Mouse (Mus musculus): ENCODE measurements around the gene Hist1h2ae.
"Not testable (repeated sequence)": the region's sequence is repeated elsewhere in the genome, so short reads cannot be mapped to it uniquely, and the experiment has no call there.

Hist1h2ae gene

GRCm38 (mm10) chr13:23561883-23562659, 8.9 kb downstream of the Hist1h2ae start, which contains the start of gene Hist1h3e:
Gene Hist1h3e, minus strand, starts transcription at chr13:23562369.
- DNase-seq, result peak; percentile 86 to 90

- not testable (repeated sequence) for DNase-seq
Observed at GRCm38 (mm10) chr13:23561531-23561882, 9.5 kb downstream of the Hist1h2ae start.

GRCm38 (mm10) chr13:23560699-23561098, 10.3 kb downstream of the Hist1h2ae start:
- not testable (repeated sequence) for DNase-seq

DNA sequence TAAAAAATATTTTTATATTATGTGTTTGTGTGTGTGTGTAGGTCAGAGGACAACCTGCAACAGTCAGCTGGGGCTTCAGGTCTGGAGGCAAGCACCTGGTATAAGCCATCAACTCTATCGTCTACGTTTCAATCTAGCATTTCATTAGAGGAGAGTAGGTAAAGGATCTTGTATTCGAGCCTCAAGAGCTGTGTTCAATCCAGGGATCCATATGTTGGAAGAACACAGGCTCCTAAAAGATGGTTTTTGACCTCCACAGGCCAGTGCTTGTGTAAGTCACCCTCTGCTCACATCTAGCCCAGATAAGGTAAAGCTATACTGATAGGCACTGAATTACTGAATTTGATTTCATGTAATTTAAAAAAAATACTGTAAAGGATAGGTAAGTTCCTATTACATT, 14.1 kb downstream of the Hist1h2ae start:
- no peak for DNase-seq

DNA sequence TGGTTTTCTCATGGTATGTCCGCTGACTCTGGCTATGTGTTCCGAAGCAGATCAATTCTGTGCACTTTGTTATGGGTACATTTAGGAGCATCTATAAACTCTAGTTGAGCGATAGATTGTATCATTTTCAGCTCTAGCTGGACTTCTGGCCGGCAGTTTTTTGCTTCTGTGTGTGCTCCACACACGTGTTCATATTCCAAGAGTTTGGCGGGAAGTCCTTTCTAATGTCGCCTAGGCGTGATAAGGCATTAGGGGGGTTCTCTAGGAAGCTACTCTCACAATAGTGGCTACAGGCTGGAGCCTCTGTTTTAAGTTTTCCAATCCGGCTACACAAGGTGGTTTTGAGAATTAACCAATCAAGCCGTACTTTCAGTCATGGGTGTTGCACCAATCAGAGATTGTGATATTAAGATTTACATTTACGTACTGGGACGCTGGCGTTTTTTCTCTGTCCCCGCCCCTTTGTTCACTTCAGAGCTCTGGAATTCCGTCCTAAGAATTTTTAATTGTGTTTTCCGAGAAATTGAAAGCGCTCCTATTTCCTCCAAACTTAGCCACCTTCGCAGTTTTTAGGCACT, 15.1 kb downstream of the Hist1h2ae start:
- peak; percentile 54 to 59 for DNase-seq

DNA sequence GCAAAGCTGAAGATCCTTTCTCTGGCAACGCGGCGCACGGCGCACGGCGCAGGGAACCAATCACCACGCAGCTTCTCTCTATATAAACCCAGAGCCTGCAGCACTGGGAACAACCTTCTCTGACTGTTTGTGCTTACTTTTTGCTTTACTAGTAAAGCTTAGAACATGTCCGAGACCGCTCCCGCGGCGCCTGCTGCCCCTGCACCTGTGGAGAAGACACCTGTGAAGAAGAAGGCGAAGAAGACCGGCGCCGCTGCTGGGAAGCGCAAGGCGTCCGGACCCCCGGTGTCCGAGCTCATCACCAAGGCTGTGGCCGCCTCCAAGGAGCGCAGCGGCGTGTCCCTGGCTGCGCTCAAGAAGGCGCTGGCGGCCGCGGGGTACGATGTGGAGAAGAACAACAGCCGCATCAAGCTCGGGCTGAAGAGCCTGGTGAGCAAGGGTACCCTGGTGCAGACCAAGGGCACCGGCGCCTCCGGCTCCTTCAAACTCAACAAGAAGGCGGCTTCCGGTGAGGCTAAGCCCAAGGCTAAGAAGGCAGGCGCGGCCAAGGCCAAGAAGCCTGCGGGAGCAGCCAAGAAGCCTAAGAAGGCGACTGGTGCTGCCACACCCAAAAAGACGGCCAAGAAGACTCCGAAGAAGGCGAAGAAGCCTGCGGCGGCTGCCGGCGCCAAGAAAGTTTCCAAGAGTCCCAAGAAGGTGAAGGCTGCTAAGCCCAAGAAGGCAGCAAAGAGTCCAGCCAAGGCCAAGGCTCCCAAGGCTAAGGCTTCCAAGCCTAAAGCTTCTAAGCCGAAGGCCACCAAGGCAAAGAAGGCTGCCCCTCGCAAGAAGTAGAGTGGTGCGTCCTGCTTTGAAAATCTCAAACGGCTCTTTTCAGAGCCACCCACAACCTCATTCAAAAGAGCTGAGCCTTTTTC, 15.8 kb downstream of the Hist1h2ae start:
- peak; percentile 87 to 93 for DNase-seq

DNA sequence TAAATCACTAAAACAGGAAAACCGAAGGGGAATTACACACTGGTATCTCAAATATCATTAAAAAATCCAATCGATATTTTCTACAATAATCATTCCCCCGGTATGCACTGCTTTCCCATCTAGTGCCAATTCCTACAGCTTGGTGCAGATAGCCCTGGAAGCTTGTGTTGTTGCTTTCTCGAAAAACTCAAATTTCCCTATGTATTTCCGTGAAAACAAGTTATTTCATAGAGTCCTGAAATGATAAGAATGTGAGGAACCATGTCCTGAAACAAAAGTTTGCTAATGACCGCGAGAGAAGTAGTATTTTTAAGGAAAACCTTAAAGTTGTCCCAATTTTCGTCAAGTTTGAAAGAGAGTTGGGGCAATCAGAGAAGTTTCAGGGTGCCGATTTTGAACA, 16.6 kb downstream of the Hist1h2ae start:
- no peak for DNase-seq

DNA sequence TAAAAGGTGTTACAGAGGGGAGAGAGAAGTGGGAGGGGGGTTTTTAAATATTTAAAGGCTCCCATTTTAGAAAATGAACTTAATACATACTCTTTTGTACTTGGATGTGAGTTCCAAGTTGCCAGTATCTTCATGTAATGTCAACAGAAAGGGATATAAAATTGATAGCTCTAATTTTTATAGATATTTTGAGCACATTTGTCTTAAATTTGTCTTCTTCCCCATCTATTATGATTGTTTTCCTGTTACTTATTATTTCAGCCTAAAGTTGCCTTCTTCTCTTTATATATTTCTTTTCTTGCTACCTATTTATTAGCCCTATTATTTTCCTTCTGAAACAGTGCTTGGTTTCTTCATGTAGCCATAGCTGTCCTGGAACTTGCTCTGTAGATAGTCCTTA, 18.1 kb downstream of the Hist1h2ae start, which contains the start of gene Hist1h1d:
Gene Hist1h1d (plus strand): TSS at position 301 of the 400 bp plus-strand sequence.
- DNase-seq, result no peak

- DNase-seq, result no peak
Observed at GRCm38 (mm10) chr13:23551931-23552914, 18.8 kb downstream of the Hist1h2ae start.

GRCm38 (mm10) chr13:23551146-23551834, 19.7 kb downstream of the Hist1h2ae start, which contains the start of gene Hist1h4f:
Gene Hist1h4f, minus strand, starts transcription at chr13:23551648.
- peak; percentile 84 to 88 for DNase-seq

- no peak for DNase-seq
Observed at GRCm38 (mm10) chr13:23550761-23551145, 20.3 kb downstream of the Hist1h2ae start.

- DNase-seq, result no peak
Observed at GRCm38 (mm10) chr13:23546694-23547093, 24.3 kb downstream of the Hist1h2ae start.

- DNase-seq, result not testable (repeated sequence)
Observed at GRCm38 (mm10) chr13:23544787-23545120, 26.3 kb downstream of the Hist1h2ae start.

DNA sequence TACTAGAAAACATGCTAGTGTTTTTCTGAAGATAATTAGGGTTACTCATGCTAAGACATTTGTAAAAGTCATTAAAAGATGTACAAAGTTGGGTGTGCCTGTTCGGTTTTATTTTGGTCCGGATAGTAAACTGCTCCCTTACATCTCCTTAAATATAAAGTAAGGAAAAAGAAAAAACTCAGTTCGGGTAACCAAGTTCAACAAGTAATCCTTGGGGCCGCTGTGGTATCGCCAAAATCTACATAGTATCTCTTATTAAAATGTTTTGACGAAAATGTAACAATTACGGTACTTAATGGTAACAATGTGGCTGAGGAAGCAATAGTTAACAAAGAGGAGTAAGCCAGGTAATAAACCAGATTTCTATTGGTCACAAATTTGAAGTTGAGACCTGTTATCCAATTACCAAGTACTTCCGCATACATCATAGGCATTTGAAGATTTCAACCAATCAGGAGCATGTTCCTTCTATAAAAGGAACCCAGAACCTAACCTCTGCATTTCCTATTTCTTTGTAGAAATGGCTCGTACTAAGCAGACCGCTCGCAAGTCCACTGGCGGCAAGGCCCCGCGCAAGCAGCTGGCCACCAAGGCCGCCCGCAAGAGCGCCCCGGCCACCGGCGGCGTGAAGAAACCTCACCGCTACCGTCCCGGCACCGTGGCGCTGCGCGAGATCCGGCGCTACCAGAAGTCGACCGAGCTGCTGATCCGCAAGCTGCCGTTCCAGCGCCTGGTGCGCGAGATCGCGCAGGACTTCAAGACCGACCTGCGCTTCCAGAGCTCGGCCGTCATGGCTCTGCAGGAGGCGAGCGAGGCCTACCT, 26.8 kb downstream of the Hist1h2ae start, which contains the start of gene Hist1h3f:
Gene Hist1h3f (plus strand): TSS at position 88 of the 822 bp plus-strand sequence.
- DNase-seq, result peak; percentile 74 to 78

DNA sequence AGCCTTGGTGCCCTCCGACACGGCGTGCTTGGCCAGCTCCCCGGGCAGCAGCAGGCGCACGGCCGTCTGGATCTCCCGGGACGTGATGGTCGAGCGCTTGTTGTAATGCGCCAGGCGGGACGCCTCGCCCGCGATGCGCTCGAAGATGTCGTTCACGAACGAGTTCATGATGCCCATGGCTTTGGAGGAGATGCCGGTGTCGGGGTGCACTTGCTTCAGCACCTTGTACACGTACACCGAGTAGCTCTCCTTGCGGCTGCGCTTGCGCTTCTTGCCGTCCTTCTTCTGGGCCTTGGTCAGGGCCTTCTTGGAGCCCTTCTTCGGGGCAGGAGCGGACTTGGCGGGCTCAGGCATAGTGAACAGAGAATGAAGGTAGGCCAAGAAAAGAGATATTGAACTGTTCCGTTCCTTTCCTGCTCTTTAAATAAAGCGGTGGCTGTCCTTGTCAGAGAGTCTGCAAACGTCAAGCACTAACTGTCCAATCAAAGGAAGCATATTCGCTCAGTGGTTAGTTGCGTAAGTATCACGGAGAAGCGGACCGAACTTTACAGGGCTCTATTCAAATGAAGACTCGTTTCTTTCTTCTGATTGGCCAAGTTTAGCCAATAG, 27.9 kb downstream of the Hist1h2ae start, which contains the start of gene Hist1h2bh:
Gene Hist1h2bh (minus strand): TSS at position 394 of the 609 bp plus-strand sequence.
- DNase-seq, result peak; percentile 70 to 72

DNA sequence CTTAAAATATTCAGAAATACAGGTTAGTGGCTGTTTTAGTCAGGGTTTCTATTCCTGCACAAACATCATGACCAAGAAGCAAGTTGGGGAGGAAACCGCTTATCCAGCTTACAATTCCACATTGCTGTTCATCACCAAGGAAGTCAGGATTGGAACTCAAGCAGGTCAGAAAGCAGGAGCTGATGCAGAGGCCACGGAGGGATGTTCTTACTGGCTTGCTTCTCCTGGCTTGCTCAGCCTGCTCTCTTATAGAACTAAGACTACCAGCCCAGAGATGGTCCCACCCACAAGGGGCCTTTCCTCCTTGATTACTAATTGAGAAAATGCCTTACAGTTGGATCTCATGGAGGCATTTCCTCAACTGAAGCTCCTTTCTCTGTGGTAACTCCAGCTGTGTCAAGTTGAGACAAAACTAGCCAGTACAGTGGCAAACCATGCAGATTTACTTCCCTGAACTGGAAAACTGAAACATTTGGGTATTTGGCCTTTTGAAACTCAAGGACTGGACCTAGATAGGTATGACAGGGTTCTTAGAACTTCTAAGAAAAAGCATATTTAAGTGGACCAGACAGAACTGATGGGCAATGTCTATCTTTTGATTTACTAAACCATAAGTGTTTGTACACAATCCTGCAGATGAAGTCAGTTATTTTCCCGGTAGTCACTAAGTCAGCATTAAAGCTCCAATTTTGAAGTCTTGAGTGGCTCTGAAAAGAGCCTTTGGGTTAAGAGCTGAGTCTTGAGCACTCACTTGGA, 28.6 kb downstream of the Hist1h2ae start:
- DNase-seq, result not testable (repeated sequence)

- no peak for DNase-seq
Observed at GRCm38 (mm10) chr13:23541497-23541896, 29.5 kb downstream of the Hist1h2ae start.

- DNase-seq, result not testable (repeated sequence)
Observed at GRCm38 (mm10) chr13:23539821-23540220, 31.2 kb downstream of the Hist1h2ae start.

DNA sequence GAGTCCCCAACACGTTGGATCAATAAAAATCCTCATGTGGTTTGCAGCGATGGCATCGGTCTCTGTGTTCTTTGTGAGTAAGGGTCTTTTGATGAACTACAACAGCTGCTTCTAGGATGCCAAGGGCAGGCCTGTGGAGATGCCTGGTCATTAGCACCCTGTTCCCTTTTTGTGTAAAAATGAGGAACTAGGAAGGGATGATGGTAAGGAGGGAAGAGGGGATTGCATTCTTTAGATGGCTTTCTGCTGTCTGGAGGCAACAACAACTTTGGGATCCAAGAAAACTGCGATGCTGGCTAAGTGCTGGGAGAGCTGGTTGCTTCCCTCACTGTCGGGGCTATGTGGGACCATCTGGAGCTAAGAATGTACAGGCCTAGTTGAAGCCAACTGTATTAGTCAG, 32.8 kb downstream of the Hist1h2ae start:
- DNase-seq, result no peak
